Mouse (Mus musculus) forebrain, postnatal 0 days (tissue): ENCODE measurements around the gene Ier5. TPM values are rescaled to one million over a fixed set of nuclear protein-coding genes. Genes with fewer than 3 reads are reported as not detected.

ENCODE experiments used
- ATAC-seq: fragments of 200-750 bp; cut with Nextera tagmentation; 2 replicates; pipeline ENCODE4 v1.8.0; 2017; ENCODE audit warnings: mild to moderate bottlenecking, moderate library complexity
- DNase-seq: peaks from one replicate; pipeline ENCODE4 v3.0.0-alpha.2; 2015
- H3K27ac ChIP-seq: fragments of 300-500 bp; sonication (generic); 2 replicates; pipeline ENCODE4 v1.5.1; 2014; ENCODE audit warnings: low read depth, mild to moderate bottlenecking, antibody characterized with exemption, low read length, moderate library complexity, mixed read lengths
- H3K27me3 ChIP-seq: fragments of 300-500 bp; sonication (generic); 2 replicates; pipeline ENCODE4 v1.6.1; 2014; ENCODE audit warnings: mild to moderate bottlenecking, low read length, mixed read lengths; ENCODE audit not compliant: insufficient read depth
- H3K36me3 ChIP-seq: fragments of 300-500 bp; sonication (generic); 2 replicates; pipeline ENCODE4 v1.6.1; 2014; ENCODE audit warnings: mild to moderate bottlenecking, moderate library complexity; ENCODE audit not compliant: insufficient read depth
- H3K4me1 ChIP-seq: fragments of 300-500 bp; sonication (generic); 2 replicates; pipeline ENCODE4 v1.6.1; 2014; ENCODE audit warnings: antibody characterized with exemption; ENCODE audit not compliant: insufficient read depth
- H3K4me2 ChIP-seq: fragments of 300-500 bp; sonication (generic); 2 replicates; pipeline ENCODE4 v1.6.1; 2014; ENCODE audit warnings: low read depth, mild to moderate bottlenecking, moderate library complexity
- H3K4me3 ChIP-seq: fragments of 300-500 bp; sonication (generic); 2 replicates; pipeline ENCODE4 v1.5.1; 2014; ENCODE audit warnings: low read depth, low read length, mixed read lengths
- H3K9ac ChIP-seq: fragments of 300-500 bp; sonication (generic); 2 replicates; pipeline ENCODE4 v1.6.1; 2014; ENCODE audit warnings: mild to moderate bottlenecking
- H3K9me3 ChIP-seq: fragments of 300-500 bp; sonication (generic); 2 replicates; pipeline ENCODE4 v1.6.1; 2016; ENCODE audit warnings: low read length
- CTCF ChIP-seq: sonication (generic); IDR thresholded peaks from 2 replicates; pipeline ENCODE4 v1.5.1; 2016; ENCODE audit warnings: antibody characterized with exemption, control low read depth, low read depth
- WGBS: fragments of 180-500 bp; shearing (Covaris S2); extraction: QIAGEN DNeasy Blood & Tissue Kit; methylation state at CpG from one replicate; pipeline ENCODE4 v1.1.7; 2014; 5-methylcytosine and 5-hydroxymethylcytosine counted together
- polyA plus RNA-seq: library from polyadenylated mRNA; unstranded; fragments of >200 nt; fragmentation: Nextera tagmentation; extraction: Ambion mirVana; gene quantifications from 2 replicates; pipeline ENCODE4 v1.2.1, GENCODE M21; 2015
- total RNA-seq: library from RNA; depleted of rRNA; stranded (reverse); fragments of >200 nt; gene quantifications from 2 replicates; pipeline ENCODE4 v1.2.3, GENCODE M21; 2014

Ier5 gene
- total and polyA plus RNA-seq, 2 experiments from 2014 or later, result 9.4 to 46.0 TPM

GRCm38 (mm10) chr1:155112118-155112517, 12.7 kb upstream of the Ier5 start:
- ATAC-seq (no peak), DNase-seq (no peak)
- WGBS, result 19% methylated on average over 4 of the region's 4 CpGs
- H3K9ac ChIP-seq, result no peak overlapping the region
- no peaks in the 10 kb centered on the region for H3K36me3 ChIP-seq
- H3K9me3 ChIP-seq, result no peaks in the 10 kb centered on the region
- no peaks in the 10 kb centered on the region for H3K27me3 ChIP-seq
- peaks cover 13% of the 10 kb centered on the region for H3K4me1 ChIP-seq
- no peak overlapping the region for H3K4me3 ChIP-seq
- no peak overlapping the region for H3K4me2 ChIP-seq
- no peak for TF ChIP-seq CTCF
- no peak overlapping the region for H3K27ac ChIP-seq

GRCm38 (mm10) chr1:155111491-155111890, 12.1 kb upstream of the Ier5 start:
- Histone ChIP-seq H3K4me1 (peaks cover 13% of the 10 kb centered on the region), H3K4me3 (no peak overlapping the region), H3K4me2 (no peak overlapping the region), H3K9ac (no peak overlapping the region), H3K9me3 (no peaks in the 10 kb centered on the region), H3K27me3 (no peaks in the 10 kb centered on the region), H3K27ac (no peak overlapping the region), H3K36me3 (no peaks in the 10 kb centered on the region)
- WGBS, result 16% methylated on average over 6 of the region's 6 CpGs
- ATAC-seq (no peak), DNase-seq (no peak)
- TF ChIP-seq CTCF, result no peak

- peak overlapping the region; percentile 34; the same call in 1 of the 2 replicates for H3K9ac ChIP-seq
- H3K27ac ChIP-seq, result peak overlapping the region; percentile 80
- peak; percentile 73 for ATAC-seq
- peaks cover 13% of the 10 kb centered on the region for H3K4me1 ChIP-seq
- peak overlapping the region; percentile 26 for H3K4me2 ChIP-seq
- no peak for DNase-seq
- no peaks in the 10 kb centered on the region for H3K27me3 ChIP-seq
- no peak for TF ChIP-seq CTCF
- H3K4me3 ChIP-seq, result no peak overlapping the region
- WGBS, result 15% methylated on average over 18 of the region's 18 CpGs
- no peaks in the 10 kb centered on the region for H3K9me3 ChIP-seq
- H3K36me3 ChIP-seq, result no peaks in the 10 kb centered on the region
Observed at GRCm38 (mm10) chr1:155109387-155110350, 10.2 kb upstream of the Ier5 start.

GRCm38 (mm10) chr1:155108412-155108811, 9.0 kb upstream of the Ier5 start:
- Histone ChIP-seq H3K9me3 (no peaks in the 10 kb centered on the region), H3K4me3 (no peak overlapping the region), H3K36me3 (no peaks in the 10 kb centered on the region), H3K27me3 (no peaks in the 10 kb centered on the region), H3K4me1 (peaks cover 13% of the 10 kb centered on the region), H3K4me2 (no peak overlapping the region), H3K9ac (no peak overlapping the region), H3K27ac (no peak overlapping the region)
- 45% methylated on average over 4 of the region's 4 CpGs for WGBS
- no peak for DNase-seq
- no peak for ATAC-seq
- TF ChIP-seq CTCF, result no peak

- no peaks in the 10 kb centered on the region for H3K36me3 ChIP-seq
- H3K9ac ChIP-seq, result no peak overlapping the region
- H3K27me3 ChIP-seq, result no peaks in the 10 kb centered on the region
- 37% methylated on average over 5 of the region's 5 CpGs for WGBS
- H3K4me2 ChIP-seq, result no peak overlapping the region
- H3K4me3 ChIP-seq, result no peak overlapping the region
- peaks cover 13% of the 10 kb centered on the region for H3K4me1 ChIP-seq
- DNase-seq (no peak), ATAC-seq (no peak)
- H3K27ac ChIP-seq, result no peak overlapping the region
- TF ChIP-seq CTCF, result no peak
- H3K9me3 ChIP-seq, result no peaks in the 10 kb centered on the region
Observed at GRCm38 (mm10) chr1:155107843-155108242, 8.4 kb upstream of the Ier5 start.

- ATAC-seq, result no peak
- Histone ChIP-seq H3K4me1 (peaks cover 13% of the 10 kb centered on the region), H3K27me3 (no peaks in the 10 kb centered on the region), H3K36me3 (no peaks in the 10 kb centered on the region), H3K9ac (no peak overlapping the region), H3K4me3 (no peak overlapping the region), H3K27ac (no peak overlapping the region), H3K4me2 (no peak overlapping the region), H3K9me3 (no peaks in the 10 kb centered on the region)
- 83% methylated on average over 1 of the region's 1 CpGs for WGBS
- DNase-seq, result no peak
- no peak for TF ChIP-seq CTCF
Observed at GRCm38 (mm10) chr1:155106310-155106709, 6.9 kb upstream of the Ier5 start.

GRCm38 (mm10) chr1:155103991-155104390, 4.6 kb upstream of the Ier5 start:
- WGBS, result 87% methylated on average over 5 of the region's 5 CpGs
- Histone ChIP-seq H3K27me3 (no peaks in the 10 kb centered on the region), H3K4me1 (no peaks in the 10 kb centered on the region), H3K4me2 (no peak overlapping the region), H3K36me3 (no peaks in the 10 kb centered on the region), H3K9me3 (no peaks in the 10 kb centered on the region), H3K9ac (no peak overlapping the region), H3K4me3 (no peak overlapping the region), H3K27ac (no peak overlapping the region)
- DNase-seq, result no peak
- no peak for TF ChIP-seq CTCF
- no peak for ATAC-seq
